Mouse (Mus musculus) liver, adult 2 months (tissue): Measurements from ENCODE around the gene Fam20b.

Experiments used
- CTCF ChIP-seq: fragments of 200-500 bp; IDR thresholded peaks from 2 replicates; pipeline ENCODE4 v1.5.1; 2011; ENCODE audit warnings: low read depth, low read length, control low read depth
- POLR2A ChIP-seq: fragments of 200-500 bp; IDR thresholded peaks from 2 replicates; pipeline ENCODE4 v1.6.1; 2011; ENCODE audit warnings: low read length, control low read depth; ENCODE audit not compliant: insufficient read depth; ENCODE audit errors: extremely low read depth

DNA sequence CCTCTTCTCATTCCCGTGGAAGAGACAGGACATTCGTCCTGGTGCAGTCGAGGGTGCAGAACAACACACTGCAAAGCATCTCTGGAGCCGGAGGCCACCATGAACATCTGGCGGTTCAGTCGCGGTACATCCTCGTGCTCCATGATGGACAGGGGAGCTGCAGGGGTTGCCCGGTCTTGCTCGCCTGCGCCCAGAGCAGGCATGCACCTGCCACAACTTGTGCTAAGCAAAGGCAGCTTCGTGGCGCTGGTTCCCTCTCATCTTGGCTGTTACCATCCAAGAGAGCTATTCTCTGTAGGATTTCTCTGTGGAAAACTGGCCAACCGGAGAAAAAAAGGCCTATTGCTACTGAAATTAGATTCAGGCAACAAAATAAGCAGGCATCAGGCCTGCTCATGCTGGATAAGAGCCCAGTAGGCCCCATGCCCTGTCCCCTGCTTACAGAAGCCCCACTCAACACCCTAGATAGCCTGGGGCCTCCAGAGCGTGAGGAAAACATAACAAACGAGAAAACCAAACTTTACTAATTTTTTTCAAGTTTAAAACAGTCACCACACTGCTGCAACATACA, 29.6 kb upstream of the Fam20b start:
- TF ChIP-seq POLR2A = no peak
- no peak for TF ChIP-seq CTCF
